Mouse (Mus musculus): ENCODE data around the gene Rbfox3. TPM values are rescaled to one million over a fixed set of nuclear protein-coding genes. Genes with fewer than 3 reads are reported as not detected.
A peak's percentile ranks its signal among the peaks of the same experiment; 100 is the strongest.

Gene Rbfox3
- polyA plus RNA-seq, 1 experiment, result 108 TPM

DNA sequence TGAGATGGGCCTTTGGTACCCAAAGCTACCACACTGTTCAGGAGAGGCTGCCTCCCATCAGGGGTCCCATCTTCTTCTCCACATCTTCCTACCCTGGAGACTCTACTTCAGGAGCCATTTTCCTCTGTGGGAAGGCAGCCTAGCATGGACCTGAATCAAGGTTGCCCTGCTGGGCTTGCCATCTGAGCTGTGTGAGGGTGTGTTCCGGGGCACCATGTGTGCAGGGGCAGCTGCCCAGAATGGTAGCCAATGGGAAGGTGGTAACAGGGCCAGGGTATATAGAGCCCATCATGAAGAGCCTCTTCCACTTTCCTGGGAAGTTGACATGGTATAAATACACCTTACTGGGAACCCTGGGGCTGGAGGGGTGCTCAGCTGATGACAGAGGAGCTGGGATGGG, 281.7 kb downstream of the Rbfox3 start:
- DNase-seq (ENCODE audit: extremely low spot score in 1 of 2, low spot score in 1 of 2), result no peak

DNA sequence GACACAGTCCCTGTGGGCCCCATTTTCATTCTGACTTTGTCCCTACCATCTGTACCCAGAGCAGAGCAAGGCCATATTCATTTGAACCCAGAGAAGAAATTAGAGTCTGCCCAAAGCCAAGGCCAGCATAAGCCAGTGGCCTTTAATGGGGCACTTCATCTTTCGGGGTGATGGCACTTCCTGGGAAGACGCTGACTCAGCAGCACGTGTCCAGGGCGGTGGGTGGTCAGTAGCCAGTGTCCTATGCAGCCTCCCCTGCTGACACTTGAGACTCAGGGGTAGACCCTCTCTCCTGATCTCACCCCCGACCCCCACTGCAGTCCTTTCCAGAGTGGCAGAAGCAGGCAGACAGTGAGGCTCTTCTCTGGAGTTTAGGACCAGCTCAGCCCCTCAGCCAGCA, 283.9 kb downstream of the Rbfox3 start:
- DNase-seq (ENCODE audit: extremely low spot score in 1 of 2, low spot score in 1 of 2), result no peak

DNA sequence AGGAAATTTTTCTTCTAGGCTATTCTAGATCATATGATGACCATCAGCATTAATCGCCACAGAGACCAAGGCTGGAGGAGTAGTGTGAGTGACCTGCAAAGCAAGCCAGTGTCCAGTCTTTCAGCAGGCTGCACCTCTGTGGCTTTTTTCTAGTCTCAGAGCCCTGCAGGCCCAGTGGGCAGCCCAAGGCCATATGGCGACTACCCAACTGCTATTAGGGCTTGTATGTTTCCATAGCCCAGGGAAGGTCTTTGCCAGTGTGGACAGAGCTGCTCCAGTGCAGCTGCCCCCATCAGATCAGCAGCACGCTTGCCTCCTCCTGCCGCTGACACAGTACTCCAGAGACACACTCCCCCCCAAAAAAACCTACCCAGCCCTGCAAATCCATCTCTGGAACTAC, 290.5 kb downstream of the Rbfox3 start:
- no peak for DNase-seq (ENCODE audit: extremely low spot score in 1 of 2, low spot score in 1 of 2)

DNA sequence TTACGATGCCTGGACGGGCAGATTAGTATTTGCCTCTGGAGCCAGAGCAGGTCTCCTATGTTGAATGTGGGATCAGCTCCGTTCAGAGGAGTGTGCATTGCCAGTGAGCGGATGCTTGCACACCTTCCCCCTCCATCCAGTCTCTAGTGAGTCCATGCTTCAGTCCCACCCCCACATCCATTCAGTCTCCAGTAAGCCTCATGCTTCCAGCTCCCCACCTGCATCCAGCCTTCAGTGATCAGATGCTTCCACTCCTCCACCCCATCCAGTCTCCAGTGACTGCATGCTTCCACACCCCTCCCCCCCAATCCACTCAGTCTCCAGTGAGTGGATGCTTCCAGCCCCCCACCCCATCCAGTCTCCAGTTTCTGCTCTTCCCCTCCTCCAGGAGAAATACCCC, 297.3 kb downstream of the Rbfox3 start:
- DNase-seq (ENCODE audit: extremely low spot score in 1 of 2, low spot score in 1 of 2), result no peak

DNA sequence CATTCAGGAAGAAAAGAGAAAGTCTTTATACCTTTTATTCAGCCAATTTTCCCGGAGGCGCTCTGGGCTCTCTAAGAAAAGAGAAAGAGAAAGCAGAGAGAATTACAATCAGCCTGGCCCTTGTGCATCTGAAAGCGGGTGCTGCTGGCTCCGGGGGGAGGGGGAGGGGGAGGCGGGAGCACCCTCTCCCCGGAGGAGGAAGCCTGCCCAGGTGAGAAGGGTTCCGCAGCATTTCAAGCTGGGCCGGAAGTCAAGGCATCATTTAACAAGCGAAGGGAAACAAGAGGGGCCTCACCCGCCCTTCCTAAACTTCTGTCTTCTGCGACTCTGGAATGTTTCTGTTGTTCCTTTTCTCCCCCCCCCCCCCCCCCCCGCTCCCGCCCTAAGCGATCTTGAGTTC, 301.3 kb downstream of the Rbfox3 start:
- DNase-seq (ENCODE audit: extremely low spot score in 1 of 2, low spot score in 1 of 2), result no peak

DNA sequence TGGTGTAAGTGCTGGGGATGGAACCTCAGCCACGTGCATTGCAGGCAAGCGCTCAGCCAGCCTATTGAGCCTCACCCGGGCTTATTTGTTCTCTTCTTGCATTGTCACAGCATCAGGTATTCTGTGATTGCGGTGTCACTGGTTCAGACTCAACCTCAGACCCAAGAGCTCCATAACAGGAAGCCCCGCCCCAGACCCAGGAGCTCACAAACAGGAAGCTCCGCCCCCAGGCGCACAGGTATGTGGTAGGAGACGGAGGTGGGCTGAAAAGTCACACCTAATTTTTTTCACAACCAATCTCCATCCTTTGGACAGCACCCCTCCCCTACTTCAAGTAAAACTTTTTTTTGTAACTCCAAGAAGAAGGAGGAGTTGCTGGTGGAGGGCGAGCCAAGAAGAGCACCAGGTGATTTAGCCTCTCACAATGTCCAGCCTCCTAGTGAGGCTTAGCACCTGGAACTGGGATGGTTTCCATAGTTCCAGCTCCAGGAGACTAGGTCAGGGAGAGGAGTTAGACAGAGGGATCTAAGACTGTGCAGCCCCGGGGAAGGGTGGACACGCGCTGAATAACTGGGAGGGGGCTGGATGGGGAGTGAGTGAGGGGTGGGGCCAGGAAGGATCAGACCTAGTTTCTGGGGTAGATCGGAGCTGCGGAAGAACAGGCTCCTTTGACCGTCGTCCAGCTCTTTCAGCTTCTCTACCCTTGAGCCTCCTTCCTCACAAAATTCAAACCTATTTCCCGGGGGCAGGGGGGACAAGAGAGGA, 302.0 kb downstream of the Rbfox3 start:
- DNase-seq (ENCODE audit: extremely low spot score in 1 of 2, low spot score in 1 of 2), result no peak

DNA sequence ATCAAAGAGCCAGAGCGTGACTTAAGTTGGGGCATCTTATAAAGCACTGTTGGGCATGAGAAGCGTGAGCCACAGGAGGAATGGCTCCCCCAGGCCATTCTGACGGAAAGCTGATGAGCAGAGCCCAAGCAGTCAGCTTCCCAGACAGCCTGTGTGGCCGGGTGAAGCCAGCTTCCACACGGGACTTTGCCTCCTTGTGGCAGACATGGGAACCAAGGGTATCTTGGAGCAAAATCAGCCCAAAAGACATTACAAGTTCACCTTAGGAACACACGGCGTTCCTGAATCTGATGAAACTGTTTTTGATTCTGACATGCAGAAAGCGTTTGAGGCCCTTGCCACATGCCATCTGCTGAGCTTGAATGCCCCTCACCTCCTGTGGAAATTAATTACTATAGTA, 303.5 kb downstream of the Rbfox3 start:
- DNase-seq (ENCODE audit: extremely low spot score in 1 of 2, low spot score in 1 of 2), result no peak

DNA sequence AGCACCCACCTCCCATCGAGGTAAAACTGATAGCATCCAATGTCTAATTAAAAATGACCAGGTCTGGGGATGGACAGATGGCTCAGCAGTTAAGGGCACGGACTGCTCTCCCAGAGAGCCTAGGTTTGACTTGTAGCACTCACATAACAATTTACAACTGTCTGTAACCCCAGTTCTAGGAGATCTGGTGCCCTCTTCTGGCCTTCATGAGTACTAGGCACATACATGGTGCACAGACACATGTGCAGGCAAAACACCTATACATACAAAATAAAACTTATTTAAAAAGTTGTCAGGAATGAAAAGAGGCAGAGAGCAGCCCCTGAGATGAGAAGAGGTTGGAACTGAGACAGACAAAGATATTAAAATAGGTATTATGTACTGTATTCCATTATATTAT, 305.8 kb downstream of the Rbfox3 start:
- DNase-seq (ENCODE audit: extremely low spot score in 1 of 2, low spot score in 1 of 2), result no peak

DNA sequence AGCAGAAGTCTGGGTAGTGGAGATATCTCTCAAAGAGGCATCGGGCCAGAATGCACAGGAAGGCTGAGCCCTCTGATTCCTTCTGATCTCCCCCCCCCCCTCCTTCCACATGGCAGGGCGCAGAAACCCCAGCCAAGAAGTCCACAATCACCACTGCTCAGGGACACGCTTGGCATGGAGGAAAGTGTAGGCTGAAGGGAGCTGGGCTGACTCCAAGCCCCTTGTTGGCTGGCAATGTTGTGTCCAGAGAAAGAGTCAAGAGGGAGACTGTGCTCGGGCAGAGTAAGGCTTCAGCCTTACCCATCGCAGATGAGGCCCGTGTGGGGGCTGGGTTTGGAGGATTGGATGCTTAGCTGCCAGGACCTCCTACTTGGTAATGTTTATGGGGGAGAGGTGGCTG, 307.2 kb downstream of the Rbfox3 start:
- DNase-seq (ENCODE audit: extremely low spot score in 1 of 2, low spot score in 1 of 2), result no peak

DNA sequence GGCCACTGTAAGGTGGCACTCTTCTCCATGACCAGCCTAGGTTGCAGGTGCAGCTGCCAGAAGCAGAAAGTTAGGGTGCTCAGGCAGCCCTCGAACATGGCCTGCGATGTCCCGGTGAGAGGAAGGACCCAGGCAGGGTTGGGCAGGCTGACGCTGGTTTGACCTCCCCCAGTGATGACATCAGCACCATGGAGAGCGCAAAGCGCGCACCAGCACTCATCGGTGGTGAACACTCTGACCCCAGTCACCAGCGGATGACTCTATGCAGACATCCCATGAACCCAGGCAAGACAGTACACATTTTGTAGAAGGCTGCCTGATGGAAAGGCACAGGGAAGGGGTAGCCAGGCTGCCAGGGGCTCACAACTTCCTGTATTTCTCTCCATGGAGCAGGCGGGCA, 308.3 kb downstream of the Rbfox3 start:
- no peak for DNase-seq (ENCODE audit: extremely low spot score in 1 of 2, low spot score in 1 of 2)

DNA sequence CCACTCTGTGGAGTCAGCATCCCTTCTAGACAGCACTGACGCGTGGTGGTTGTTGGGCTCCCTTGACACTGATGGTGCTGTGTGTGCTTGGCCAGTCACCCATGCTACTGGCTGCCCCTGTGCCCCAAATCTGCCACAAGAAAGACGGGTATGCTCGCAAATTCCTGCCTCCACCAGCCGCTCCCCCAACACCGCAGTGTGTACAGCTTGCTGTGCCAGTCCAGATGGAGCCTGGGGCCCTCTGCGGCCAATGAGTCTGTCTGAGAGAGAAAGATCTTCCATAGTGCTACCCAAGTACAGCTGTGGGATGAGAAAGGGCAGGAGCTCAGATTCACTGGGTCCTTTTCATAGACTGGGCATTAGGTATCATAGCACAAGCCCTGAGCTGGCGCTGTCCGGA, 309.9 kb downstream of the Rbfox3 start:
- DNase-seq (ENCODE audit: extremely low spot score in 1 of 2, low spot score in 1 of 2), result no peak

DNA sequence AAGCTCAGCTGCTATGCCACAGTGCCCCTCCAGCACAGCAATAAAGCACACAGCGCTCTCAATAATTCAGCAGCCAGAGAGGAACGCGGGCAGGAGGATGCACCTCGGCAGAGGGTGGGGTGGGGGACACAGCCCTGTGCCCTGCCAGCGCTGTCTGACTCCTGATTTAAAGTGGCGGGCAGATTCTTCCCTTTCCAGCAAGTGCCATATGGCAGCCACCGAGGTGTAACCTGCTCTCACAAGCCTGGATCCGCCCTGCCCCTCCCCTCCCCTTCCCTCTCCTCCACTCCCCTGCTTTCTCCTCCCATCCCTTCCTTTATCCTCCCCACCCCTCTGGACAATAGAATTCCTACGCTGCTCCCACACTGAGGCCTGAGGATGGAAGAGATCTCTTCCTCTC, 311.2 kb downstream of the Rbfox3 start:
- DNase-seq (ENCODE audit: extremely low spot score in 1 of 2, low spot score in 1 of 2), result no peak

DNA sequence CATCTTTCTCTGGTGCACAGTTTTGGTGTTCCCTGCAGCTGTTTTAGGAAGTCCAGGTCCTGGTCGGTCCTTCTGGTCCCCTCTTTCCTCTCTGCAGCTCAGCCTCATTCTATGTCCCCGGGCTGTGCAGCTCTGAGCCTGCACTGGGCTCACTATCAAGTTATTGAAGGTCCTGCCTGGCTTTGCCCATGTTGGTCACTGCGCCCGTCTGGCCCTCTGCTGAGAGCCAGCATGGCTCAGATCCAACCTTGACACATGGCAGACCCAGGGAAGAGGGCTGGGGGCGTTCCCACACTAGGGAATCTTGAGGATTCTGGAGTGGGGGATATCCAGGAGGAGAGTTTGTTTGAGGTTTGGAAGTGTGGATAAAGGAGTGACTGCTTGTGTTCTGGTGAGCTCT, 312.7 kb downstream of the Rbfox3 start:
- DNase-seq (ENCODE audit: extremely low spot score in 1 of 2, low spot score in 1 of 2), result no peak

DNA sequence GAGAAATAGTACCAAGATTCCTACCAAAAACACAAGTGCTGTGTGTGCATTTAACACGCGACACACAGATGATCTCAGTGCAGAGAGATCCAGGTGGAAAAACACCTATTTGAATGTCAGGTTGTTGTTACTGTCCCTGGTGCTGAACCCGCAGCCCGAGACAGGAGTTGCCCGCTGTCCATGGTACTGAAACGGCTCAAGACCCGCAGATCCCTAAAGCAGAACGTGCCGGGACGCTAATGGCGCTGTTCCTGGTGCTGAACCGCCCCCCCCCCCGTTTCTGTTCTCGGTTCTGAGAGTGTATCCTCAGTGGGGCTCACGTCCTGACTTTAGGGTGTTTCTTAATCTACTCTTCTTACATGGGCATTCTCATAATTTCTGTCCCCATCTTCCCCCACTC, 326.6 kb downstream of the Rbfox3 start:
- DNase-seq (ENCODE audit: extremely low spot score in 1 of 2, low spot score in 1 of 2), result no peak

DNA sequence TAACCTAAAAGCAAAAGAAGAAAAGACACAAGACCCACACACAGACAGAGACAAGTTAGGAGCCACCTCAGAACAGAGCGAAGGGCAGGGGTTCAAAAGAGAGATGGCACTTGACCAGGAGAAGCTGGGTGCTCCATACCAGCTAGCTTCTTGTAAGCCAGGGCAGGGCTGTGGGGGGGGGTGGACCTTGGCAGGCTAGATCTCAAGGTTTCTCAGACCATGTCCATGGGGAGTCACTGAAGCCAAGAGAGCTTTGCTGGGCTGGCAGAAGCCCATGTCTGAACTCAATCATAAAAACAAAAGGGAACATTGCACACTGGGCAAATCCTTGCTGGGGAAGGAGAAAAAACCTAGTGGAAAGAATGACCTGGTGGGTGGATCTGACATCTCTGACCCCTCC, 327.4 kb downstream of the Rbfox3 start:
- no peak for DNase-seq (ENCODE audit: extremely low spot score in 1 of 2, low spot score in 1 of 2)

DNA sequence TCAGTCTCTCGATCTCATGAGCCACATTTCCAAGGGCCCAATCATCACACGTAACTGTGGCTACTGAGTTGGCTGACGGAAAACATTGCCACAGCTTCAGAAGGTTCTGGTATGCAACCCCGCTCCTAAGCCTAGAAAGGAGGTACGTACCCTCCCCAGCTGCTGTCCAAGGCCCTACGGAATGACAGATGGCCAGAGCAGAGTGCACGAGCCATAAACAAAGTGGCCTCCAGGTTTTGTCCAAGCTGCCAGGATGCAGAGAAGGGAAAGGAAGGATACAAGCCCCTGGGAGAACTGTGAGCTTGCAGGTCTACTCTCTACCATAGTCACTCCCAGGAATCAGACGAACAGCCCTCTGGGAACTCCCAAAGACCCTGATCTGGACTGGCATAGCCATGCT, 327.8 kb downstream of the Rbfox3 start:
- no peak for DNase-seq (ENCODE audit: extremely low spot score in 1 of 2, low spot score in 1 of 2)

DNA sequence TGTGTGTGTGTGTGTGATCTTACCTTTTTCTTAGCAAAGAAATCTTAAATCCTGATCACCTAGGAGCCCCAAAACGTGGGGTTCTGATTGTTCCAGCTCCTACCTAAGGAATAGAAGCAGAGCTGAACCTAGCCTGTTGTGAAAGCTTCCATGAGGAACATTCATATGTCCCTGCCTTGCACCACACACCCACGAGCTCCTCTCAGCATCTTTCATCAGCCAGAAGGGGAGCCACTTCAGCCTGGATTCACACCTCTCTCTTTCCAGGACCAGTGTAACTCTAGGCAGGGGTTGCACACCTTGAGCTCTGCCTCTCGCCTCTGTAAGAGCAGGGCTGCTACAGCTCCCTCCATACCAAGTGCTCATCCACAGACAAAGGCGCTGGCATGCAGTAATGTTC, 330.4 kb downstream of the Rbfox3 start:
- peak in 1 of 2 experiments; percentile 51 for DNase-seq (ENCODE audit: extremely low spot score in 1 of 2, low spot score in 1 of 2)

DNA sequence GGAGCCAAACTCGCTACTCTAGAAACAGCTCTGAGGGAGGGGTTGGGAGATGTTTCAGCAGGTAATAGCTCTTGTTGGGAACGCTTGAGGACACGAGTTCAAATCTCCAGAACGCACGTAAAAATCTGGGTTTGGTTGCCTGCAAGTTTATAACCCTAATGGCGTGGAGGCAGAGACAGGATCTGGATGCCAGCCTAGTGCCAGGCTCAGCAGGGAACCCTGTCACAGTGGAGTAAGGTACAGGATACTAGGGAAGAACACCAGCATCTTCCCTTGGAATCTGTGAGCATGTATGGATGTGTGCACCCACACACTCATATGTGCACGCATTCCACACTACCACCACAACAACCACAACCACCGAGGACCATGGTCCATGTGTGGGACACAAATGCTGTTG, 331.8 kb downstream of the Rbfox3 start:
- no peak for DNase-seq (ENCODE audit: extremely low spot score in 1 of 2, low spot score in 1 of 2)

DNA sequence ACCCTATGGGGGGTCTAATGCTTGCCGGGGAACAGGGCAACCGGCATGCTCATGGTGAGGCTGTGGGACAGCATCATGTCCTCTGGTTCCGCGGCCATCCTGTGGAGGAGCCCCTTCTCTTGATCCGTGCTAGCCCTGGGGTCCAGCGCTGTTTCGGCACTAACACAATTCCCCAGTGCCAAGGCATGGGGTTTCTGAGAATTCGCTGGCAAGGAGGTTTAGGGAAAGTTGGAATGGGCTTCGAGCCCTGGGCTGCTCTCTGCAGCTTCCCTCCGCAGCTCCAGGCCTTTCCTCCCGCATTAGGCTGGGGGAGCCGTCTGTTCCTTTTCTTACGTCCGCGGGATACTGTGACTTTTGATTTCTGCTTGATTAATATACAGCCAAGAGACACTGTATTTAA, 334.1 kb downstream of the Rbfox3 start:
- DNase-seq (ENCODE audit: extremely low spot score in 1 of 2, low spot score in 1 of 2), result no peak

DNA sequence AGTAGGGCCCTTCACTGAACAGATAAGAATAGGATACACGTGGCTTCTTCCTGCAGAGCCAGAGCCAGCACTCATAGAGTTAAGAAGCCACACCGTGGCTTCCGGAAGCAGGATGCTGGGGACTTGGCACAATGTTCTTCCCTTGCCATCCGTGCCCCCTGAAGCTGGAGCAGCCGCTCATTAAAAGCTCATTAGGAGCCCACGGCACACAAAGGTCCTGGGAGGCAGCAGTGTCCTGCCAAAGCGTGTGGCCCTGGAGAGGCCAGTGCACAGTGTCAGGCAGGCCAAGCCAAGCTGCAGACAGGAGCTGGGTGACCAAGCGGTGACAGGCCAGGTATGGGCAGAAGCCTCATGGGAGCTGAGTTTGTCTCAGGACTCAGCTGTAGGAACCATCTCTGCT, 334.8 kb downstream of the Rbfox3 start:
- no peak for DNase-seq (ENCODE audit: extremely low spot score in 1 of 2, low spot score in 1 of 2)

DNA sequence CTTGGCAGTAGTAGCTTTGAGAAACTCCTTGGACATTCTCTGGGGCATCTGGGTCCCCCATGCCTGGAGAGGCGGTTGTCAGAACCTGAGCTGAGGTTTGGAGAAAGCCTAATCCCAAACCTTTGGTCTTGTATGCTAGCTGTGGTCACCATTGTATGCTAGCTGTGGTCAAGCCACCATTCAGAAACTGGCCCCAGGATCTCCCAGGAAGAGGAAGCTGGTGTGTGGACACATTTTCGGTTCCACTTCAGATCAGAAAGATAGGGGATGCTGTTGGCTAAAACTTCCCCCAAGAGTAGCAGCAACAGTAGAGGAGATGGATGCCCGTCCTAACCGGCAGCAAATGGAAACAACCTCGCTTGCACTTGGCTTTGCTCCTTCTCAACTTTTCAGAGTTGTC, 337.0 kb downstream of the Rbfox3 start:
- no peak for DNase-seq (ENCODE audit: extremely low spot score in 1 of 2, low spot score in 1 of 2)

DNA sequence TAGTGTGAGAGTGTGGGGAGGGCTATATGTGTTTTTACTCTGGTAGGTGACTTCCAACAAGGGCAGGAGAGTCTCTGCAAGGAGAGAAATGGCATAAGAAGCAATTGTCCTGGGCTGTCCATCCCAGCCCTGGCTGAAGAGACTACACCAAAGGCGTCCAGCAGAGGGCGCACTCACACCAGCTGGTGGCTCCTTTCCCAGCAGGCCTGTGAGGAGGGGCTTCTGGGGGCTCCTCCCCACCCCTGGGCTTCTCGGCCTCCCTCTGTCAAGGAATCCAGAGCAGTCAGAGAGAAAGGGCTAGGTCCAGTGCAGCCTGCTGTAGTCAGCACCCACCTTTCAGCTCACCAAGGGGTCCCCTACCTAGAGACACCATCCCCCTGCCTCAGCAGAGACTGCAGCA, 337.8 kb downstream of the Rbfox3 start:
- DNase-seq (ENCODE audit: extremely low spot score in 1 of 2, low spot score in 1 of 2), result peak in 1 of 2 experiments; percentile 73

DNA sequence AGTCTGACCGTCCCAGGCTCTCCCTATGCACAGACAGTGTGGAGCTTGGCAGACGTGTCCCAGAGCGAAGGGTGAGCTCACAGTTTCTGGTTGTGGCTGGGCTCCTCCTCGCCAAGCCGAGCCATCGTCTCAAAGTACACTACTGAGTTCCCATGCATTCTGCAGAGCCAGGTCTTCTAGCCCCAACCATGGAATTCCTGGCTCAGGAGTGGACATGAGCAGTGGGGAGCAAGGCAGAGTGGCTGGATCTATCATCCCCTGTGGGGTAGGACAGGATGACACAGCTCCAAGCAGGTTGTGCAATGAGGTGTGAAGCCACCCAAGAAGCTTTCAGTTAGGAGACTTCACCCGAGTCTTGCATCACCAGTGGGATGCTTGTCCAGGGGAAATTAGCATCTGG, 338.4 kb downstream of the Rbfox3 start:
- DNase-seq (ENCODE audit: extremely low spot score in 1 of 2, low spot score in 1 of 2), result no peak
